Mouse (Mus musculus): ENCODE results near the gene Ncan. TPM values are rescaled to one million over a fixed set of nuclear protein-coding genes. Genes with fewer than 3 reads are reported as not detected.
A peak's percentile ranks its signal among the peaks of the same experiment; 100 is the strongest.

Ncan gene
- polyA plus RNA-seq, 1 experiment from 2014 or later, result 0.61 TPM

GRCm38 (mm10) chr8:70139026-70139857 lies 18.6 kb upstream of the Ncan start, which contains the start of the genes Rfxank, Borcs8 and Mef2b:
Gene Rfxank (minus strand): TSS chr8:70139154.
Gene Borcs8 (plus strand): TSS chr8:70139499.
Gene Mef2b (plus strand): TSS chr8:70139711.
- Histone ChIP-seq H3K27me3 (ENCODE audit: low read depth, poor library complexity, severe bottlenecking) (no peaks in the 10 kb centered on the region), H3K4me3 (peak within 1 kb of the TSS; percentile 89), H3K9me3 (replicated peaks) (no peaks in the 10 kb centered on the region), H3K4me1 (peaks cover 20% of the 10 kb centered on the region), H3K36me3 (peaks cover 62% of the 10 kb centered on the region), H3K27ac (peak within 1 kb of the TSS; percentile 89)
- WGBS, result under 1% methylated on average over 46 of the region's 46 CpGs
- peak; percentile 98 for DNase-seq (ENCODE audit: low spot score)

GRCm38 (mm10) chr8:70137890-70138289 lies 17.2 kb upstream of the Ncan start:
- Histone ChIP-seq H3K36me3 (peaks cover 62% of the 10 kb centered on the region), H3K27me3 (ENCODE audit: low read depth, poor library complexity, severe bottlenecking) (no peaks in the 10 kb centered on the region), H3K27ac (no peak overlapping the region), H3K4me3 (peak overlapping the region; percentile 89), H3K4me1 (peaks cover 20% of the 10 kb centered on the region), H3K9me3 (replicated peaks) (no peaks in the 10 kb centered on the region)
- no peak for DNase-seq (ENCODE audit: low spot score)
- WGBS, result 83% methylated on average over 4 of the region's 4 CpGs

GRCm38 (mm10) chr8:70136591-70136990 lies 15.9 kb upstream of the Ncan start:
- Histone ChIP-seq H3K4me1 (peaks cover 24% of the 10 kb centered on the region), H3K27ac (no peak overlapping the region), H3K27me3 (ENCODE audit: low read depth, poor library complexity, severe bottlenecking) (no peaks in the 10 kb centered on the region), H3K36me3 (peaks cover 58% of the 10 kb centered on the region), H3K4me3 (no peak overlapping the region), H3K9me3 (replicated peaks) (no peaks in the 10 kb centered on the region)
- DNase-seq (ENCODE audit: low spot score), result no peak
- WGBS, result 84% methylated on average over 4 of the region's 4 CpGs

- Histone ChIP-seq H3K9me3 (replicated peaks) (no peaks in the 10 kb centered on the region), H3K4me3 (no peak overlapping the region), H3K4me1 (peaks cover 22% of the 10 kb centered on the region), H3K27ac (no peak overlapping the region), H3K27me3 (ENCODE audit: low read depth, poor library complexity, severe bottlenecking) (no peaks in the 10 kb centered on the region), H3K36me3 (peaks cover 58% of the 10 kb centered on the region)
- 95% methylated on average over 9 of the region's 9 CpGs for WGBS
- no peak for DNase-seq (ENCODE audit: low spot score)
These were observed 14.3 kb upstream of the Ncan start for GRCm38 (mm10) chr8:70134931-70135330.

GRCm38 (mm10) chr8:70134086-70134485 lies 13.4 kb upstream of the Ncan start:
- H3K4me1 ChIP-seq, result peaks cover 26% of the 10 kb centered on the region
- H3K4me3 ChIP-seq, result no peak overlapping the region
- DNase-seq (ENCODE audit: low spot score), result no peak
- peaks cover 58% of the 10 kb centered on the region for H3K36me3 ChIP-seq
- 88% methylated on average over 5 of the region's 5 CpGs for WGBS
- H3K27ac ChIP-seq, result no peak overlapping the region
- no peaks in the 10 kb centered on the region for H3K27me3 ChIP-seq (ENCODE audit: low read depth, poor library complexity, severe bottlenecking)
- H3K9me3 ChIP-seq (replicated peaks), result no peaks in the 10 kb centered on the region

- WGBS, result 2% methylated on average over 37 of the region's 37 CpGs
- H3K4me1 ChIP-seq, result peaks cover 16% of the 10 kb centered on the region
These were observed 10.7 kb upstream of the Ncan start, which contains the start of gene Nr2c2ap for GRCm38 (mm10) chr8:70131166-70131883. Gene Nr2c2ap (plus strand): TSS chr8:70131333.

GRCm38 (mm10) chr8:70130066-70130465 lies 9.4 kb upstream of the Ncan start:
- 76% methylated on average over 3 of the region's 3 CpGs for WGBS
- H3K27me3 ChIP-seq (ENCODE audit: low read depth, poor library complexity, severe bottlenecking), result 0 out of 2 replicates have a peak, but pooled peaks cover under 1% of the 10 kb centered on the region
- DNase-seq (ENCODE audit: low spot score), result no peak
- H3K9me3 ChIP-seq (replicated peaks), result no peaks in the 10 kb centered on the region
- no peak overlapping the region for H3K27ac ChIP-seq
- H3K4me3 ChIP-seq, result no peak overlapping the region
- H3K4me1 ChIP-seq, result peaks cover 16% of the 10 kb centered on the region
- H3K36me3 ChIP-seq, result peaks cover 30% of the 10 kb centered on the region

More at GRCm38 (mm10) chr8:70131166-70131883, 10.7 kb upstream of the Ncan start, which contains the start of gene Nr2c2ap:
- Histone ChIP-seq H3K4me3 (peak within 1 kb of the TSS; percentile 79), H3K36me3 (peaks cover 42% of the 10 kb centered on the region), H3K27ac (peak within 1 kb of the TSS; percentile 83), H3K27me3 (ENCODE audit: low read depth, poor library complexity, severe bottlenecking) (no peaks in the 10 kb centered on the region), H3K9me3 (replicated peaks) (no peaks in the 10 kb centered on the region)
- DNase-seq (ENCODE audit: low spot score), result peak; percentile 88

- Histone ChIP-seq H3K27ac (no peak overlapping the region), H3K4me3 (no peak overlapping the region), H3K36me3 (peaks cover 23% of the 10 kb centered on the region), H3K9me3 (replicated peaks) (no peaks in the 10 kb centered on the region), H3K4me1 (peaks cover 16% of the 10 kb centered on the region), H3K27me3 (ENCODE audit: low read depth, poor library complexity, severe bottlenecking) (peaks cover 5% of the 10 kb centered on the region; the same call in 1 of the 2 replicates)
- WGBS, result 69% methylated on average over 9 of the region's 9 CpGs
- no peak for DNase-seq (ENCODE audit: low spot score)
These were observed 8.8 kb upstream of the Ncan start for GRCm38 (mm10) chr8:70129309-70129952.

GRCm38 (mm10) chr8:70128435-70128834 lies 7.8 kb upstream of the Ncan start:
- Histone ChIP-seq H3K4me1 (peaks cover 16% of the 10 kb centered on the region), H3K27me3 (ENCODE audit: low read depth, poor library complexity, severe bottlenecking) (peaks cover 7% of the 10 kb centered on the region; the same call in 1 of the 2 replicates), H3K4me3 (no peak overlapping the region), H3K36me3 (peaks cover 13% of the 10 kb centered on the region), H3K27ac (no peak overlapping the region), H3K9me3 (replicated peaks) (no peaks in the 10 kb centered on the region)
- 75% methylated on average over 3 of the region's 3 CpGs for WGBS
- no peak for DNase-seq (ENCODE audit: low spot score)

GRCm38 (mm10) chr8:70124992-70125391 lies 4.3 kb upstream of the Ncan start:
- Histone ChIP-seq H3K27ac (no peak overlapping the region), H3K9me3 (replicated peaks) (no peaks in the 10 kb centered on the region), H3K36me3 (no peaks in the 10 kb centered on the region), H3K4me3 (no peak overlapping the region), H3K4me1 (peaks cover 11% of the 10 kb centered on the region), H3K27me3 (ENCODE audit: low read depth, poor library complexity, severe bottlenecking) (peaks cover 31% of the 10 kb centered on the region)
- 66% methylated on average over 8 of the region's 8 CpGs for WGBS
- DNase-seq (ENCODE audit: low spot score), result no peak

- no peak overlapping the region for H3K27ac ChIP-seq
These were observed 2.2 kb upstream of the Ncan start for GRCm38 (mm10) chr8:70122863-70123262.

More at GRCm38 (mm10) chr8:70122863-70123262, 2.2 kb upstream of the Ncan start:
- DNase-seq (ENCODE audit: low spot score), result no peak
- Histone ChIP-seq H3K4me3 (no peak overlapping the region), H3K27me3 (ENCODE audit: low read depth, poor library complexity, severe bottlenecking) (peaks cover 52% of the 10 kb centered on the region), H3K9me3 (replicated peaks) (no peaks in the 10 kb centered on the region), H3K36me3 (no peaks in the 10 kb centered on the region), H3K4me1 (peaks cover 7% of the 10 kb centered on the region)
- WGBS, result 48% methylated on average over 2 of the region's 2 CpGs
